Mouse (Mus musculus) small intestine, adult 2 months (tissue): ENCODE measurements around the gene Utrn.

Experiments
- CTCF ChIP-seq: fragments of 200-500 bp; IDR thresholded peaks from 2 replicates; pipeline ENCODE4 v1.5.1; 2012; ENCODE audit warnings: low read depth, mild to moderate bottlenecking, control low read depth, inconsistent platforms, low read length, moderate library complexity, mixed read lengths; ENCODE audit not compliant: insufficient replicate concordance, insufficient read length; ENCODE audit errors: extremely low read depth
- POLR2A ChIP-seq: fragments of 200-500 bp; IDR thresholded peaks from 2 replicates; pipeline ENCODE4 v1.6.1; 2012; ENCODE audit warnings: low read depth, mild to moderate bottlenecking, control low read depth, inconsistent platforms, low read length, moderate library complexity

DNA sequence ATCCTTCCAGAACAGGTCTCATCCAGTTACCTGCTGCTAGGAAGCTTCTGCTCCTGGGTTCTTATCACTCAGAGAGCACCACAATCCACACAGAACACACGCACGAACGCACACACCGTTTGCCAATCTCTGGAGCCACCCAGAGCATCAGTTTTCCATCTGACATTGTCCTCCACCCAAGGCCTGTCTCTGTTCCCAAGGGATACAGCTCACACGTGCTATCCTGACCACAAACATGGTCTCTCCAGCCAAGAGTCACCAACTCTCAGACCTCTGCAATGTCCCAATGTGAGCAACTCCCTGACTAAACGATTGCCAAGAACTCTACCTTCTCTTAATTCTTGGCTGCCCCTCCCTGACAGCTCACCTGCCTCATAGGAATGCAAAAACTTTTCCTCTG, 172.5 kb downstream of the Utrn start:
- no peak for TF ChIP-seq POLR2A
- TF ChIP-seq CTCF = no peak
